Mouse (Mus musculus) neural tube, embryonic 10.5 days (tissue): ENCODE results near the gene Ino80.
A peak's percentile ranks its signal among the peaks of the same experiment; 100 is the strongest.

Source experiments
- DNase-seq: peaks from one replicate; pipeline ENCODE4 v3.0.0-alpha.2; 2017; ENCODE audit warnings: low spot score; ENCODE audit errors: extremely low spot score

The Ino80 gene

DNA sequence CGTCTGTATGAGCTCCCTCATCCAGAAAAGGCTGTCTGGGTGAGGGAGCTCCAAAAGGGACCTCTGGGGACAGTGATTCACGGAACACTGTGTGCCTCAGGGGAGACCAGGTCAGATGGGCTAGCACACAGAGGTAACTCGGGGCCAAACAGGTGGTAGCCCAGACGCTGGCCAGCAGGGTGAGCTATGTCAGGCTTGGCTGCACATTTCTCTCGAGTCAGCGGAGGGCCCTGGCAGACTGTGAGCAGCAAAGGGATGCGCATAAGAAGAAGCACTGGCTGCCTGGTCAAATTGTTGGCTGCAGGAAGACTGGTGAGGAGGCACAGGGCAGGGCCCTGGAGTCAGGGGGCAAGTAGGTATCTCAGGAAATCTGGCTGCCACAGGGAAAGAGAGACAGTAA lies 121.8 kb downstream of the Ino80 start:
- no peak for DNase-seq

DNA sequence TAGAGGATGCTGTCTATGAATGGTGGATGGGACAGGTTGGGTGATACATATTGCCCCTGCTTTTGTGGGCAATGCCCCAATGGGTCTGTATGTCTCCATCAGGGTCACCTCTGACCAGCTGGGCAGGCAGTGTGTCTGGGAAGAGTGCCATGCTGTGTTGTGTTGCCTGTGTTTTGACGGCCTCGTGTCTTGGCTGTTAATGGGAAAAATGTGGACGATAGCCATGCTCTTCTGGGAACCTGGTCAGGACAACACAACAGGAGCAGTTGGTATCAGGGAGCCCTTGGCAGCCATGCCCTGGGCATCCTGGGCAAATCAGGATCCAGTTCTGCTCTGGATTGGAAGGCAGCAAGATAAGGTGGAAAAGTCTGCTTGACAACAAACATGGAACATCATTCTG lies 122.4 kb downstream of the Ino80 start:
- no peak for DNase-seq

GRCm38 (mm10) chr2:119353707-119354106 lies 123.8 kb downstream of the Ino80 start:
- DNase-seq = no peak

DNA sequence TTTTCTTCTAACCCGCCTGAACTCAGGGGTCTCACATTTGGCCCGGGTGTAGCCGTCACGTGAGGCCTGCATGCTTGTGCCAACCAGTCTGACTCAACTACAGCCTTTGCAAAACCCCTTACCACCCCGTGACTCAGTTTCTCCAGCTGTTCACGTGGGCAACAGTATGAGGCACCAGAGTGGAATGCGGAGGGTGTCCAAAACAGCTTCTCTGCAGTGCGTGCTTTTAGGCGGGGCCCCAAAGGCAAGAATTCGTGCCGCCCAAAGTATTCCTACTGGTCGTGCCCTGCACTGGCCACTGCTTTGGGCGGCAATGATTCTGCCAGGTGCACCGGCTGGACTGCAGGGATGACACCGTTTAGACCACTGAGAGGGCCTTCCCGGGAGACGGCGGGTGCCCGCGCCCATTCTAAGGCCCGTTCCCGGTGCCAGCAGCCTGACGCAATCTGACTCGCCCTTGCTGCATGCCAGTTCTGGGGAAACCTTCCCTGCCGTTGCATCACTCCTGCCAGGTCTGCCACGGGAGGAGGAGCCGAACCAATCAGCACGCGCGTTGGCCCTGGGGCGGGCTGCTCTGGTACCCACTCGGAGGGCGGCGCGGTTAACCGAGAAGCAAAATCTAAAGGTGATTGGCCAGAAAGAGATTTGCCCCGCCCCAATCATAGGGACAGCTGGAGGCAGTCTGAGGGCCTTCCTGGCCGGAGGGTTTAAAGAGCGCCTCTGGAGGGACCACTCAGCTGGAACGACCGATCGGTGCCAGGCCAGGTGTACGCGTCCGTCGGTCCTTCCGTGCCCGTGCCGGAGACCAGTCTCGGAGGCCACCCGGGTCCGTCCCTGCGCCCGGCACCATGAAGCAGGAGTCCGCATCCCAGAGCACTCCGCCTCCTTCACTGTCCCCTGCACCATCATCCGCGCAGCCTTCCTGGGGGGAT lies 126.7 kb downstream of the Ino80 start, which contains the start of gene Chac1:
TSS of gene Chac1 (plus strand) at position 675 of the 932 bp plus-strand sequence.
- DNase-seq = peak; percentile 82

GRCm38 (mm10) chr2:119344537-119345138 lies 132.8 kb downstream of the Ino80 start:
- no peak for DNase-seq

DNA sequence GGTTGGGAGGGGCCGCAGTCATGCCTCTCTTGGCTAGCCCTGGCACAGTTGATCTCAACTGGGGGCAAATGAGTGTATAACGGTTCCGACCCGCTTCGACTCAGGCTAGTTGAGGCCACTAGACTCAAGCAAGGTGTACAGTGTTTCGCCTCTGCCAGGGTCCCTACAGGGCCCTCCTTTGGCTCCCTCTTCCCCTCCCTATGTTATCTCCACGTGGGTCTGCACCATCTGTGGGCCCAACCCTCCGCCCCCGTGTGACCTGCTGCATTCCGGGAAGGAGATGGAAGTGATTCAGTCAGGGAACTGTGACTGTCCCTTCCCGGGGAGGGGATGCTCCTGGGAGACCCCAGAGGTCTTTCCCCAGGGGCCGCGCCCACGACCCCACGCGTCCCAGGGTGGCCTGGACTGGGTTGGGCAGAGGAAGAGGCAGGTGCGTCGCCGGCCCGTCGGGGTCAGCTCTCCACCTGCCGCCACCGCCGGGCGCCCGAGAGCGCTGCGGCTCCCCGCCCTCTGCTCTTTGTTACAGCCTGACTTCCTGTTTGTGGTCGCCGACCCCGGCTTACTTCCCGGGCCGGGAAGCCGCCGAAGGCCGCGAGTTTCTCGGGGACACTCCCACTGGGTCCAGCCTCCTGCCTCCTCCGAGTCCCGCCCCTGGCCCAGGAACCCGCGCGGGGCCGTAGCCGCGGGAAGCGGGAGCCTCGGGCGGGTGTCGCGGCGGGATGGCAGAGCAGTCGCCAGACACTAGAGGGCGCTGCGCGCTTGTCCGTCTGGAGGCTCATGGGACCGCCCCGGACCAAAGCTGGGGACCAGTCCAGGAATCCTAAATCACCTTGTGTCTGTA lies 139.8 kb downstream of the Ino80 start:
- DNase-seq = peak; percentile 94

- DNase-seq = no peak
Measured at GRCm38 (mm10) chr2:119336470-119336869, 141.0 kb downstream of the Ino80 start.

GRCm38 (mm10) chr2:119336002-119336401 lies 141.5 kb downstream of the Ino80 start:
- DNase-seq = no peak

GRCm38 (mm10) chr2:119335535-119335934 lies 142.0 kb downstream of the Ino80 start:
- DNase-seq = no peak

DNA sequence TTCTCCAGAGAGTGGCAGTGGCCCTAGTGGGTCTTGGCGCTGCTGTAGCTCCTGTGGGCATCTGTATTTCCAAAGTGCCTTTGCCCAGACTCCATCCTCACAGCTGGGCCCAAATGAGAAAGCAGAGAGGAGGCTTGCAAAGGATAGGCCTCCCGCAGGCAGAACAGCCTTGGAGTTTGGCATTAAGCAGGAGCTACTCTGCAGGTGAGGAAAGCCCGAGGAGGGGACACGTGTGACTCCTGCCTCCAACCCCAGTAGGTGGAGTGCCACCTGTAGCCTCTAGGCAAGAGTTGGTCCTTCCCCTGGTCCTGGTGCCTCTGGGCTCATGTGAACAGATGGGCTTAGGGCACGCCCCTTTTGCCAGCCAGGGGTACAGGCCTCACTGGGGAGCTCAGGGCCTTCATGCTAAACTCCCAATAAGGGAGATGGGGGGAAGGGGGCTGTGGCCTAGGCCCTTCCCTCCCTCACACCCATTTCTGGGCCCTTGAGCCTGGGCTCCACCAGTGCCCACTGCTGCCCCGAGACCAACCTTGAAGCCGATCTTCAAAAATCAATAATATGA lies 142.4 kb downstream of the Ino80 start:
- DNase-seq = no peak

GRCm38 (mm10) chr2:119334135-119334534 lies 143.4 kb downstream of the Ino80 start:
- no peak for DNase-seq

DNA sequence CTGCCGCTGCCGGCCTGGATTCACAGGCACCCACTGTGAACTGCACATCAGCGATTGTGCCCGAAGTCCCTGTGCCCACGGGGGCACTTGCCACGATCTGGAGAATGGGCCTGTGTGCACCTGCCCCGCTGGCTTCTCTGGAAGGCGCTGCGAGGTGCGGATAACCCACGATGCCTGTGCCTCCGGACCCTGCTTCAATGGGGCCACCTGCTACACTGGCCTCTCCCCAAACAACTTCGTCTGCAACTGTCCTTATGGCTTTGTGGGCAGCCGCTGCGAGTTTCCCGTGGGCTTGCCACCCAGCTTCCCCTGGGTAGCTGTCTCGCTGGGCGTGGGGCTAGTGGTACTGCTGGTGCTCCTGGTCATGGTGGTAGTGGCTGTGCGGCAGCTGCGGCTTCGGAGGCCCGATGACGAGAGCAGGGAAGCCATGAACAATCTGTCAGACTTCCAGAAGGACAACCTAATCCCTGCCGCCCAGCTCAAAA lies 145.3 kb downstream of the Ino80 start:
- DNase-seq = no peak

DNA sequence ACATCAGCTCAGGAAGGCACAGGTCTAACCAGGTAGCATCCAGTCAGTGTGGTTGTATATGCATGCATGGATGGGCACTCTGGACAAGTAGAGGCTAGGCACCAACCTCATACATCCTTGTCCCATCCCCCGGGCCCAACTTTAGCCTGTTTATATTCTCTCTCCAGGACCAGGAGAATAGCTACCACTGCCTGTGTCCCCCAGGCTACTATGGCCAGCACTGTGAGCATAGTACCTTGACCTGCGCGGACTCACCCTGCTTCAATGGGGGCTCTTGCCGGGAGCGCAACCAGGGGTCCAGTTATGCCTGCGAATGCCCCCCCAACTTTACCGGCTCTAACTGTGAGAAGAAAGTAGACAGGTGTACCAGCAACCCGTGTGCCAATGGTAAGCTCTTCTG lies 146.7 kb downstream of the Ino80 start:
- no peak for DNase-seq

DNA sequence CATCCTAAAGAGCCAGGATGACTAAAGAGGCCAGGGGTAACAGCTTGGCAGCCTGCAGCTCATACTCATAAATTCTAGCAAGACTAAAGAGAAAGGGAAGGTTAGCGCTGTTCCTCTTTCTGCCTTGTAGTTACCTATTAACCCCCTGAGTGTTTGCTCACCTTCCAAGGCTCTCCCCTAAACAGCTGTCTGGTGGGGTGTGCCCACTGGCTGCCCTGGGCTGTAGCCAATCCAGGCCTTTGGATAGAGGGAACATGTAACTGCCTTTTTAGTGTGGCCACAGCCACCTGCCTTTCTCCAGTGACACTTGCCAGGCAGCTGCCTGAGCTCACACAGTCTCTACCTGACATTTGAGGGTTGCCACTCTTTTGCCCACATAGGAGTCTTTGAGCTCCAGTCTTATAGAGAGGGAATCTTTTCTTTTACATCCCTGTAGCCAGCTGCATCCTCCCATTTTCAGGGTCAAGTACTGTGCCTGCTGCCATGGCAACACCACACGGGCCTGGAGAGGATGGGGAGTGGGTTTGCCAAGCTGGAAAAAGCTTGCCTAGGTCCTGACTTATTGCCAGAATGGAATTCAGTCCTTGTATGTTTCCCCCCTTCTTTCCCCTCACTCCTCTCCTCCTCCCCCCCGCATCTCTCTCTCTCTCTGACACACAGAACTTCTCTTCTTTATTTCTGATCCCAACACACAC lies 148.2 kb downstream of the Ino80 start:
- no peak for DNase-seq

DNA sequence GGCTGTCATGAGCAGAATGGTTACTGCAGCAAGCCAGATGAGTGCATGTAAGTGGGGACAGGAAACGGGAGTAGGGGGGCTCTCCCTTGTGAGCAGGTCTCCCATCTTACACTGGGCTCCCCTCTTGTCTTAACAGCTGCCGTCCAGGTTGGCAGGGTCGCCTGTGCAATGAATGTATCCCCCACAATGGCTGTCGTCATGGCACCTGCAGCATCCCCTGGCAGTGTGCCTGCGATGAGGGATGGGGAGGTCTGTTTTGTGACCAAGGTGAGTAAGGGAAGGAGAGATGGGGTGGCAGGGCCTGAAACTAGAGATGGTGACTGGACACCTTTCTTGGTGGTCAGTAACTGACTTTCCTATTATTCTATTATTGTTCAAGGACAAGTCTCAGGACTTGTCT lies 148.9 kb downstream of the Ino80 start:
- DNase-seq = no peak

- no peak for DNase-seq
Measured at GRCm38 (mm10) chr2:119327942-119328526, 149.5 kb downstream of the Ino80 start.

DNA sequence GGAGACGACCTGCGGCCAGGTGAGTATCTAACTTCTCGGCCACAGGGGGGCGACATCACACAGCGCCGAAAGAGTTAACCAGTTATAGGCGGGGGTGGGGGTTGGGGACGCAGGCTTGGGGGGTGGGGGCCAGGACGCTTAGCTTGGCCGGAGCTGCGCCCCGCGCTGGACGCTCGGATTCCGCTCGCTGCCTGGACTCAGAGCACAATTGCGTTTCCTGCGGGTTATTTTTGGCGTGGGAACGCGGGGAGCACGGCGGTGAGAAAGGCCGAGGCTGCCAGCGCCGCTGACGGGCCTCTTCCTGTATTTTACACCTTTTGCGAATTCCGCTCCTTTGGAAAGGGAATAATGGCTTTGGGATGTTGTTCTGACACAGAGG lies 150.4 kb downstream of the Ino80 start:
- DNase-seq = peak; percentile 51

DNA sequence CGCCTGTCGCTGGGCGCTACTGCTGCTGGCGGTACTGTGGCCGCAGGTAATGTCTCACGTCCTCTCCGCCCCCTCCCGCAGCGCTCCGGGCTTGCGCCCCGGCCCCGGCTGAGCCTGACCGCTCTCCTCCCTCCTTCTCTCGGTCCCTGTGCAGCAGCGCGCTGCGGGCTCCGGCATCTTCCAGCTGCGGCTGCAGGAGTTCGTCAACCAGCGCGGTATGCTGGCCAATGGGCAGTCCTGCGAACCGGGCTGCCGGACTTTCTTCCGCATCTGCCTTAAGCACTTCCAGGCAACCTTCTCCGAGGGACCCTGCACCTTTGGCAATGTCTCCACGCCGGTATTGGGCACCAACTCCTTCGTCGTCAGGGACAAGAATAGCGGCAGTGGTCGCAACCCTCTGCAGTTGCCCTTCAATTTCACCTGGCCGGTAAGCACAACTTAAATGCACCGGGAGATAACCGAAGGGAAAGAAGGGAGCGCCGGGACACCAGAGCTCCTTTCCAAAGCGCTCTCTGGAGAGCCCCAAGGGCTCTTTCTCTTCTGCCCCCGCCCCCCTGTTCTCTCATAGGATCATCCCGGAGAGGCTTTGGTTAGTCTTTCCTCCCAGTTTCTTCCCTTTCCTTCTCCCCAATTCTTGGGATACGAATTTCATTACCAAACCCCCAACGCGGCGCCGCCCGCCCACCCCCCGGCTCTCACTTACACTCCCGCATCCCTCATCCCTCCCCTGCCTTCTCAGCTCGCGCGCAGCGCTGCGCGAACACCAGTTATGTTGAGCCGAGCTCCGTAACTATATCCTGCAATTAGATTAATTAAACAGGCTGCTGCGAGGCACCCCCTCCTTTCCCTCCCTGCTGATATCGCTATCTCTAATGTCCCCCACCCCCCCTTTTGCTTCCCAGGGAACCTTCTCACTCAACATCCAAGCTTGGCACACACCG lies 151.1 kb downstream of the Ino80 start:
- peak; percentile 58 for DNase-seq

DNA sequence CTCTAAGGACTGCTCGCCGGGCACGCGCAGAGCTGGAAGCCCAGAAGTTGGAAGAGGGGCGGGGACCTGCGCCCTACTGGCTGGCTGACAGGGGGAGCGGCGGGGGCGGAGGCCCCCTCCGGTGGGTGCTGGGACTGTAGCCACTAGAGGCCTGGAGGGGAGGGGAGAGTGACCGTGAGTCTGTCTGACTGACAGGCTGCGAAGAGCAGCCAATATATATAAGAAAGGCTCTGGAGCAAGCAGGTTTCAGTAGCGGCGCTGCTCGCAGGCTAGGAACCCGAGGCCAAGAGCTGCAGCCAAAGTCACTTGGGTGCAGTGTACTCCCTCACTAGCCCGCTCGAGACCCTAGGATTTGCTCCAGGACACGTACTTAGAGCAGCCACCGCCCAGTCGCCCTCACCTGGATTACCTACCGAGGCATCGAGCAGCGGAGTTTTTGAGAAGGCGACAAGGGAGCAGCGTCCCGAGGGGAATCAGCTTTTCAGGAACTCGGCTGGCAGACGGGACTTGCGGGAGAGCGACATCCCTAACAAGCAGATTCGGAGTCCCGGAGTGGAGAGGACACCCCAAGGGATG lies 151.8 kb downstream of the Ino80 start, which contains the start of gene Dll4:
TSS of gene Dll4 (plus strand) at position 217 of the 576 bp plus-strand sequence.
- DNase-seq = peak; percentile 61
